Mouse (Mus musculus) mouse embryonic stem cell (cell line): ENCODE data around the gene Glipr1l1.
"Not testable (repeated sequence)": the region's sequence is repeated elsewhere in the genome, so short reads cannot be mapped to it uniquely, and the experiment has no call there.

Experiments used
- in situ Hi-C, 2 experiments: fragments of 300-500 bp; cut with MboI; formaldehyde crosslinking; loops; 1 replicate in 1 of 2; 3 replicates in 1 of 2; pipeline ENCODE4 v1.14.3; 2019 to 2020; ENCODE audit warnings: low sequenced_read_pairs in 2 of 2, low pct_unique_long_range_greater_than_20kb in 1 of 2, mixed read lengths in 1 of 2; ENCODE audit not compliant: unreplicated experiment in 1 of 2

The Glipr1l1 gene

GRCm38 (mm10) chr10:112059702-112060582 lies at the start of gene Glipr1l1:
Gene Glipr1l1, plus strand, starts transcription at chr10:112060189.
- in situ Hi-C loops = no loop called here

- in situ Hi-C loops = no loop called here
Measured at GRCm38 (mm10) chr10:112023585-112023984, 36.4 kb upstream of the Glipr1l1 start.

DNA sequence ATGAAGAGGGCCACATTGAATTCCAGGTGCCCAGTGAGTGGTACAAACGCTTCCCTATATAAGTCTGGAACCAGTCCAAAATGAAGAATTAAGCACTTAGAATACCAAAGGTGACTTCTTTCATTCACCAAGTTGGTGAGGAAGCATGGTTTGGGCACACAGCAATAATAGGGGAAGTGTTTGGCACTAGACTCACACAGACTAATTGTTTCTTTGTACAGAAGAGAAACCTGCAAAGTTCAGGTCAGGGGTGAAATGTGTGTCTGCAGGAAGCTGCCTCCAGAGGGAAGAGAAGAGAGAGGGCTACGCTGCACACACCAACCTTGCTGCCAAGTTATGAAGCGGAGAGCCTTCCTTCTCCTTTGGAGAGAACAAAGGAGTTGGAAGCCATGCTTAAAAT lies 31.3 kb upstream of the Glipr1l1 start:
- in situ Hi-C loops = not testable (repeated sequence)

- in situ Hi-C loops = not testable (repeated sequence)
Measured at GRCm38 (mm10) chr10:112043523-112043922, 16.5 kb upstream of the Glipr1l1 start.

GRCm38 (mm10) chr10:112044283-112044682 lies 15.7 kb upstream of the Glipr1l1 start:
- in situ Hi-C loops = not testable (repeated sequence)

DNA sequence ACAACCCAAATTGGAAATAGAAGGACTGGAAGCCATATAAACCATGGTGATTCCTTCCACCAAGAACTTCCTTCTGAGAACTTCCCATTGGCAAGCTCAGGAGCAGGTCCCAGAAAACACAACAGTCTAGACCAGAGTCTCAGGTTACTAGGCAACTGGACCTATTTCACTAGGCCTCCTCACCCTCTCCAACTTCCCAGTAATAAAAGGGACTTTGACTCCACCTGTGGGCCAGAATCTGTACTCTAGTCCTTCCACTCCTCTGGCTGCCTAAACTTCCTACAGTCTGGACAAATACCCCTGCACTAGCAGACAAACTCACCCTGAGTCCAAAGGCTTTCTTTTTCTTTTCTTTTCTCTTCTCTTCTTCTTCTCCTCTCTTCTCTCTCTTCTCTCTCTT lies 8.8 kb upstream of the Glipr1l1 start:
- in situ Hi-C loops = no loop called here

- in situ Hi-C loops = not testable (repeated sequence)
Measured at GRCm38 (mm10) chr10:112051956-112052355, 8.0 kb upstream of the Glipr1l1 start.

DNA sequence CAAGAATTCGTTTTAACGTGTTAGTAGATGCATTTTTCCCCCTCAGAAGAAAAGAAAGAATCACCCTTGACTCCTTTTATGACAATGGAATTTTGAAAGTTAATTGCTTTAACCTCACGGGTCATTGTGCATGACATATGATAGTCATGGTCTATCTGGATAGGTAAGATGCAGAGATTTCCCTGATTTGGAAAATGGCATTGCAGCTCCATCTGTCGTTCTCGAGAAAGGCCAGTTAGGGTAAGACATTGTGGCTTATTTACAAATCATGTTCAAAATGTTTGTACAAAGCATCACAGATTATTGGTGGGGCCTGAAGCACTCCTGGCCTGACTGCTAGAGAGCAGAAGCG lies 570 bp downstream of the Glipr1l1 start:
- in situ Hi-C loops = not testable (repeated sequence)

- in situ Hi-C loops = no loop called here
Measured at GRCm38 (mm10) chr10:112080044-112080443, 20.1 kb downstream of the Glipr1l1 start.

DNA sequence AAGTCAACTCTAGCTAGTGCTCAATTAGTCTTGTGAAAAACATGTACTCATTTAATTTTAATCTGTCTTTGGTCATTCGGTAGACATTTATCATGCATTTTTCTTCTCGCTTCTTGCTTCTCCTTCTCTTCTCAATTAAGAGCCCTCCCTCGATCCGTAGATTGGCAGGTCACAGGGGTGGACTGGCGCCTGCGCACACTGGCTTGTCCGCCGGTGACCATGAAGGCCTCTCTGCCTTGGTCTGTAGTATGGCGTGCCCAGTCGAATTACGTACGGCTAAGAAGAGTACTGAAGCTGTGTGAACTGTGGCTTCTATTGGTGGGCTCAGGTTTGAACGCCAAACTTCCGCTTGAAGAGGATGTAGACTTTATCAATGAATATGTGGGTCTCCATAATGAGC lies 23.2 kb downstream of the Glipr1l1 start, which contains the start of gene Glipr1l2:
Gene Glipr1l2 (plus strand): TSS at position 198 of the 400 bp plus-strand sequence.
- in situ Hi-C loops = no loop called here

GRCm38 (mm10) chr10:112105785-112106184 lies 45.8 kb downstream of the Glipr1l1 start:
- in situ Hi-C loops = loop anchor here in 1 of 2 experiments (25.0 kb wide), 1 partner anchor 593 kb away; the partner anchor contains the start of gene Phlda1

DNA sequence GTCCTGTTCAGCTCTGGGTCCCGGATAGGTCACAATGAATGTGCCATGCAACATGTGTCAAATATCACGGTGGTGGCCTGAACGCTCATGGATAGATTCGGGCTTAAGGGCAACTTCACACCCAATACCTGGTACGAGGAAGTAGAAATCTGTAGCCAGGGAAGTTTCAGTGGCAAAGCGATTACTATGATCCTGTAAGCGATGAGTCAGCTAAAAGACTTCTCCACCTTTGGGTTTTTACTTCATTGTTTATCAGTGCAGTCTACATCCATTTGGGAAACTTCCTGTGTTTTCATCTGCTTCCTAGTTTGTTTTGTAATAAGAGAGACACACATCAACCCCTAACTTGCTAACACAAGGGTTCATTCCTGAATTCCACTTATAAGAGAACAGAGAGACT lies 50.4 kb downstream of the Glipr1l1 start:
- in situ Hi-C loops = loop anchor here in 1 of 2 experiments (25.0 kb wide), 1 partner anchor 598 kb away; the partner anchor contains the start of gene Phlda1

DNA sequence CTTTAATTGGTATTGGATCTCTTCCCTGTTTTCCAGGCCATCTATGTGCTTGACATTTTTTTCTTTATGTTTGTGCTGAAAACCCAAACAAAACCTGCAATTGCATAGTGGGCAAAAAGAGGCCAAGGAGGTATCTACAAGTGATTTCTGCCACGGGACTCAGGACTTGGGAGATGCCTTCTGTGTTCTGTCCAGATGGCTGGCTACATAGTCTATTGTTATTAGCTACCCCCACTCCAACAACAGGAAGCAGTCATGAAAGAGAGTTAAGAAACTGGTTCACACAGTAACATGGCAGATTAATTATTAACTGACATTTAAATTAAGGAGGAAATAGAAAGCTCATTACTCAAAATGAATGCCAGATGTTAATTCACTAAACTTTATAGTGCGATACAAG lies 65.1 kb downstream of the Glipr1l1 start:
- in situ Hi-C loops = not testable (repeated sequence)

DNA sequence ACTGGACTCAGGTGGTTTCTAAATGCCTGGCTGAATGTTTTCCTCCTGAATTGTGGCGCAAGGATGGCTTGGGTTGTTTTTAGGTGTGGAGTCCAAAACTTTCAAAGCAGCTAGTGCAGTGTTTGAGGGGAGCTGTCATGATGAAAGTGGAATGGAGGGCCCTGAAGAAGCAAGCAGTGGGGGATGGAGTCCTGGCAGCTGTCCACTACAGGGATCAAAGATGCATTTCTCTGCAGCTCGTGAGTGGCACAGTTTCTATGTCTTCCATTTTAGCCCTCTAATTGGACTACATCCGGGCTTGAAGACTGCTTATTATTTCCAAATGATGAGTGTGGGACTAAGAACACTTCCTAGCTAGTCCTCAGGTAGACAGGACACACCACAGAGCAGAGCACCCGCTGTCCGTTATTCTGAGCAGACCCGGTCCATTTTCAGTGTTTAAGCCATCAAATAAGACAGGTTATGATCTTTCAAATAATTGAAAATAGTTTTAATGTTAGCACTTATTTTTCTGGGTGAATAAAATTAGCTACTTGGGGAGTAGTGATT lies 67.8 kb downstream of the Glipr1l1 start:
- in situ Hi-C loops = not testable (repeated sequence)
